Mouse (Mus musculus) neural tube, embryonic 11.5 days (tissue): Measurements from ENCODE around the gene Ptpre. TPM values are rescaled to one million over a fixed set of nuclear protein-coding genes. Genes with fewer than 3 reads are reported as not detected.
A peak's percentile ranks its signal among the peaks of the same experiment; 100 is the strongest.

ENCODE experiments used
- ATAC-seq: fragments of 200-750 bp; cut with Nextera tagmentation; 2 replicates; pipeline ENCODE4 v1.8.0; 2017; ENCODE audit warnings: moderate number of reproducible peaks, mild to moderate bottlenecking, moderate TSS enrichment, moderate library complexity; ENCODE audit not compliant: insufficient read depth, low FRiP score, low TSS enrichment
- DNase-seq: peaks from one replicate; pipeline ENCODE4 v3.0.0-alpha.2; 2015; ENCODE audit warnings: low spot score
- H3K27ac ChIP-seq: fragments of 300-500 bp; sonication (generic); 2 replicates; pipeline ENCODE4 v1.5.1; 2014; ENCODE audit warnings: low read depth, mild to moderate bottlenecking, low read length
- H3K27me3 ChIP-seq: fragments of 300-500 bp; sonication (generic); 2 replicates; pipeline ENCODE4 v1.6.1; 2014; ENCODE audit warnings: mild to moderate bottlenecking, low read length, mixed read lengths; ENCODE audit not compliant: control insufficient read depth, insufficient read depth
- H3K36me3 ChIP-seq: fragments of 300-500 bp; sonication (generic); 2 replicates; pipeline ENCODE4 v1.6.1; 2014; ENCODE audit warnings: mild to moderate bottlenecking, low read length, moderate library complexity, mixed read lengths; ENCODE audit not compliant: control insufficient read depth, insufficient read depth
- H3K4me1 ChIP-seq: fragments of 300-500 bp; sonication (generic); 2 replicates; pipeline ENCODE4 v1.6.1; 2014; ENCODE audit warnings: low read length, mixed read lengths; ENCODE audit not compliant: control insufficient read depth, insufficient read depth
- H3K4me2 ChIP-seq: fragments of 300-500 bp; sonication (generic); 2 replicates; pipeline ENCODE4 v1.6.1; 2014; ENCODE audit warnings: low read depth, mild to moderate bottlenecking, moderate library complexity
- H3K4me3 ChIP-seq: fragments of 300-500 bp; sonication (generic); 2 replicates; pipeline ENCODE4 v1.5.1; 2014; ENCODE audit warnings: low read depth, low read length
- H3K9ac ChIP-seq: fragments of 300-500 bp; sonication (generic); 2 replicates; pipeline ENCODE4 v1.6.1; 2014; ENCODE audit warnings: mild to moderate bottlenecking, low read length
- H3K9me3 ChIP-seq: fragments of 300-500 bp; sonication (generic); 2 replicates; pipeline ENCODE4 v1.6.1; 2016; ENCODE audit warnings: low read length; ENCODE audit not compliant: control insufficient read depth
- WGBS: fragments of 180-500 bp; shearing (Covaris S2); extraction: QIAGEN DNeasy Blood & Tissue Kit; methylation state at CpG from one replicate; pipeline ENCODE4 v1.1.7; 2014; 5-methylcytosine and 5-hydroxymethylcytosine counted together
- polyA plus RNA-seq: library from polyadenylated mRNA; unstranded; fragments of >200 nt; fragmentation: Nextera tagmentation; extraction: Ambion mirVana; gene quantifications from 2 replicates; pipeline ENCODE4 v1.2.1, GENCODE M21; 2014

The Ptpre gene
- polyA plus RNA-seq, 1 experiment from 2014 or later, result 0.97 TPM

DNA sequence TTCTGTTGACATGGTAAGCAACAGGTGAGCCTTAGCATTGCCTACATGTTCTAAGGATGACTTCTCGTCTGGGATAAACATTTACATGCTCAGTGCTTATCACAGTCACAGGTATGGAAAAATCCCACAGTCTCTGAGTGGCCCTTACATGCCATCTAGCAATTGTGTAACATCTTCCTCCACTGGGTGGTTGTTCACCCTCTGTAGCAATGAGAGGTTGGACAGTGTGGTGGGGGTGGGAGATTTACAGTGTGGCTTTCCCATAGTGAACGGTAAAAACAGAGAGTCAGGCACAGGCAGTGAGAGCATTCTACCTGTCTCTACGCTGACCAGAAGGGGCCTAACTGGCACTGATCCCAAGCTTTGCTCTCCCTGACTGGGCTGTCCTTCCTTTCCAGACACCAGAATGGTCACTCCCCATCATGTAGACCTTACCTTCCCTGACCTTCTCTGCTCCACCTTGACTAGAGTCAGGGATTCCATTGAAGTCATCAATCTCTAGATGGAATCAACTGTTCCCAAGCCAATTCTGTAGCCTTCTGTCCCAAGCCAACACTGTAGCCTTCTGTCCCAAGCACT lies 10.6 kb upstream of the Ptpre start:
- DNase-seq, result no peak
- Histone ChIP-seq H3K4me3 (no peak overlapping the region), H3K4me2 (no peak overlapping the region), H3K27ac (no peak overlapping the region), H3K9ac (no peak overlapping the region), H3K27me3 (no peaks in the 10 kb centered on the region), H3K36me3 (no peaks in the 10 kb centered on the region), H3K9me3 (no peaks in the 10 kb centered on the region), H3K4me1 (no peaks in the 10 kb centered on the region)
- ATAC-seq, result no peak
- 93% methylated on average over 3 of the region's 3 CpGs for WGBS

GRCm38 (mm10) chr7:135527169-135527568 lies 10.1 kb upstream of the Ptpre start:
- Histone ChIP-seq H3K4me2 (no peak overlapping the region), H3K36me3 (no peaks in the 10 kb centered on the region), H3K9me3 (no peaks in the 10 kb centered on the region), H3K4me1 (no peaks in the 10 kb centered on the region), H3K27me3 (no peaks in the 10 kb centered on the region), H3K9ac (no peak overlapping the region), H3K27ac (no peak overlapping the region), H3K4me3 (no peak overlapping the region)
- ATAC-seq (no peak), DNase-seq (no peak)
- WGBS, result 80% methylated on average over 3 of the region's 3 CpGs

DNA sequence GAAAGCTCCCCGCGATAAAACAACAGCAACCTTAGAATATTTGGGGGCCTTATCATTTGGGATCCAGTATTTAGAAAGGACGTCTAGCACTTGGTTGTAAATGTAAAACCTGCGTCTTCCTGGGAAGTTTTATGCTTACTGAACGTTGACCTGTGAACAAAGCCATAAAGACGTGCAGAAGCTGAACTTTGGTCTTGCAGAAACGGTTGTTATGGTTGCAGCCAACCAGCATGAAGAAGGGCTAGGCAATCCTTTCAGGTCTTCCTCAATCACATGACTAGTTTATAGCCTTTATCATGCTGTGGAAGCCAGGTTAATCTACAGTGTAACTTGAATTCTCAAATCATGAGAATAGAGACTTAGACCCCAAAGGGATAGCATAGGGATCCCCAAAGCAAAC lies 8.8 kb upstream of the Ptpre start, which contains the start of gene Clrn3:
Gene Clrn3, minus strand, starts transcription at position 140 of the 400 bp plus-strand sequence.
- WGBS, result 79% methylated on average over 7 of the region's 7 CpGs
- no peak within 1 kb of the TSS for H3K9ac ChIP-seq

GRCm38 (mm10) chr7:135529068-135529467 lies 8.2 kb upstream of the Ptpre start:
- DNase-seq (no peak), ATAC-seq (no peak)
- 88% methylated on average over 2 of the region's 2 CpGs for WGBS
- no peak overlapping the region for H3K9ac ChIP-seq
- H3K9me3 ChIP-seq, result no peaks in the 10 kb centered on the region
- H3K4me3 ChIP-seq, result no peak overlapping the region
- no peak overlapping the region for H3K27ac ChIP-seq
- H3K4me2 ChIP-seq, result no peak overlapping the region
- no peaks in the 10 kb centered on the region for H3K36me3 ChIP-seq
- H3K4me1 ChIP-seq, result no peaks in the 10 kb centered on the region
- no peaks in the 10 kb centered on the region for H3K27me3 ChIP-seq

More for the DNA sequence above, 8.8 kb upstream of the Ptpre start, which contains the start of gene Clrn3:
- DNase-seq (no peak), ATAC-seq (no peak)
- H3K4me2 ChIP-seq, result no peak within 1 kb of the TSS
- H3K36me3 ChIP-seq, result no peaks in the 10 kb centered on the region
- no peaks in the 10 kb centered on the region for H3K9me3 ChIP-seq
- H3K4me3 ChIP-seq, result no peak within 1 kb of the TSS
- no peaks in the 10 kb centered on the region for H3K27me3 ChIP-seq
- H3K4me1 ChIP-seq, result no peaks in the 10 kb centered on the region
- no peak within 1 kb of the TSS for H3K27ac ChIP-seq

DNA sequence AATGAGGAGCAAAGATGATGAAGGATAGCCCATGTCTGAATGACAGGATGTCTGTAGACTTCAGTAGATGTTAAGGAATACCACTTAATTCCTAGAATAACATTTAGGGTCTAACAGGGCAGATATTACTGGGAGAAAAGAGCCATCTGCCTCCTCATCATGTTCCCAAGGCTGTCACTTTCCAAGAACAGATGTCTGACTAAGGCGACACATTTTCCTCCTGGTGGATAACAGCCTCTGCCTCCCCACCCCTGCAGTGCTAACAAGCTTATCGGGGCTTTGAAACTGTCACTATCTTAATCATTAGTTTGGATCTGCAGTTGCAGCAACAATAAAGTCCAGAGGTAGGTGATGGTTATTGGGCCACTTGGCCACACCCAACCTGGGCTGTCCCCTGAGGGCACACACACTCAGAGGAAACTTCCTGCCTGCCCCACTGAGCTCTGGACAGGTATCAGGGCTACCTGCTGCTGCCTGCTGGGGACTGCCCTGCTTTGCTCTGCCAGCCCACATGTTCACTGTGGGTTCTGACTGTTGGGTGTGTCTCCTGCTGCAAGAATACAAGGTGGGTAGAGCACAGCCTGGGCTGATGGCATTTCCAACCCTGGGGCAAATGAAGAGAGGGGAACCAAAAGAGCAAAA lies 2.6 kb upstream of the Ptpre start:
- no peaks in the 10 kb centered on the region for H3K4me1 ChIP-seq
- H3K27ac ChIP-seq, result no peak overlapping the region
- no peaks in the 10 kb centered on the region for H3K9me3 ChIP-seq
- DNase-seq, result no peak
- WGBS, result 60% methylated on average over 2 of the region's 2 CpGs
- no peak overlapping the region for H3K4me3 ChIP-seq
- ATAC-seq, result no peak
- H3K36me3 ChIP-seq, result no peaks in the 10 kb centered on the region
- peaks cover 14% of the 10 kb centered on the region for H3K27me3 ChIP-seq
- H3K9ac ChIP-seq, result no peak overlapping the region
- no peak overlapping the region for H3K4me2 ChIP-seq

DNA sequence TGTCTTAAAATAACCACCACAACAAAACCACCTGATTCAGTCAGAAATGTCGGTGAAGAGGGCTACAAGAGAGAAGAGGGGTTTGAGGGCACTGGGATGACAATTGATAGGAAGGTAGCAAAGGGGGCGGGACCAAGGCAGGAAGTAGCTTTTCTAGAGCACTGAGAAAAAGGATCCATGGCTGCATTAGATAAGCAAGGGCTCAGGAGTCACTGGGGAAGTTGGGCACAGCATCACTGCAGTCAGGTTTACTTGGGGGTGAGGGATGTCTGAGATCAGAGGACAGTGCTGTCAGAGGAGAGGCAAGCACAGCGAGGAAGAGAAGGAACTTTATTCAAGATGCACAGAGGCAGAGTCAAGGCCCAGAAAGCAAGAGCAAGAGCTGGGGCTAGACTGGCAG lies 1.4 kb upstream of the Ptpre start:
- WGBS, result 84% methylated on average over 3 of the region's 3 CpGs
- Histone ChIP-seq H3K4me2 (no peak overlapping the region), H3K36me3 (no peaks in the 10 kb centered on the region), H3K4me1 (no peaks in the 10 kb centered on the region), H3K9ac (no peak overlapping the region), H3K4me3 (no peak overlapping the region), H3K9me3 (no peaks in the 10 kb centered on the region), H3K27ac (no peak overlapping the region), H3K27me3 (peaks cover 14% of the 10 kb centered on the region)
- ATAC-seq (no peak), DNase-seq (no peak)

GRCm38 (mm10) chr7:135537948-135538741 lies 864 bp downstream of the Ptpre start:
- no peaks in the 10 kb centered on the region for H3K4me1 ChIP-seq
- DNase-seq (peak; percentile 21), ATAC-seq (peak; percentile 67)
- WGBS, result 1% methylated on average over 71 of the region's 71 CpGs
- H3K27me3 ChIP-seq, result peaks cover 14% of the 10 kb centered on the region
- H3K9me3 ChIP-seq, result no peaks in the 10 kb centered on the region
- peak overlapping the region; percentile 95 for H3K4me2 ChIP-seq
- H3K27ac ChIP-seq, result no peak overlapping the region
- H3K4me3 ChIP-seq, result peak overlapping the region; percentile 59
- peak overlapping the region; percentile 46 for H3K9ac ChIP-seq
- no peaks in the 10 kb centered on the region for H3K36me3 ChIP-seq

DNA sequence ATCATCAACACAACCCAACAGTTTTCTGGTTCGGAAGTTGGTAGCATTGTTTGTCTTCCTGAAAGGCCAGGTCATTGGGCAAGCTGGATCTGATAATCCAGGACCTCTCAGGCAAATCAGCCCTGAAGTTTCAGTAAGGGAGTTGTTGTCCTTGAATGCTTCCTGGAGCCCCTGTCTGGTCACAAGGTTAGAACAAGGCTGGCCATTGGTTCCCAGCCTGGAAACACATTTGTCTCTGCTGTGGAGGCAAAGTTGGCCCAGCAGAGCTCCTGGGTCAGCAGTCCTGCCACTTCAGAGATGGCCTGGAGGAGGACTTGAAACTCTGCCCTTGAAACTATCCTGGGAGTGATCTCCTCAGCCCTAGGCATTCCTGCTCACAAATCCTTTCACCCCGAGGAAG lies 2.1 kb downstream of the Ptpre start:
- H3K4me3 ChIP-seq, result no peak overlapping the region
- no peak overlapping the region for H3K27ac ChIP-seq
- H3K9me3 ChIP-seq, result no peaks in the 10 kb centered on the region
- H3K9ac ChIP-seq, result no peak overlapping the region
- H3K36me3 ChIP-seq, result no peaks in the 10 kb centered on the region
- 86% methylated on average over 2 of the region's 2 CpGs for WGBS
- no peaks in the 10 kb centered on the region for H3K4me1 ChIP-seq
- ATAC-seq (no peak), DNase-seq (no peak)
- no peak overlapping the region for H3K4me2 ChIP-seq
- H3K27me3 ChIP-seq, result peaks cover 14% of the 10 kb centered on the region
